Mouse (Mus musculus) liver, postnatal 0 days (tissue): Measurements from ENCODE around the gene Azi2.

Experiments
- CTCF ChIP-seq: sonication (generic); IDR thresholded peaks from 2 replicates; pipeline ENCODE4 v1.5.1; 2016; ENCODE audit warnings: antibody characterized with exemption, low read depth
- EP300 ChIP-seq: IDR thresholded peaks from 2 replicates; pipeline ENCODE4 v1.6.1; 2016; ENCODE audit warnings: antibody characterized with exemption, low read depth, mild to moderate bottlenecking

- TF ChIP-seq CTCF (no peak), EP300 (no peak)
Measured at GRCm38 (mm10) chr9:118083834-118084233, 43.5 kb downstream of the Azi2 start.
